Mouse (Mus musculus): ENCODE results near the gene Fhdc1. TPM values are rescaled to one million over a fixed set of nuclear protein-coding genes. Genes with fewer than 3 reads are reported as not detected.
A peak's percentile ranks its signal among the peaks of the same experiment; 100 is the strongest.

The Fhdc1 gene
- total and polyA plus RNA-seq, 2 experiments, result 0.09 to 0.18 TPM

DNA sequence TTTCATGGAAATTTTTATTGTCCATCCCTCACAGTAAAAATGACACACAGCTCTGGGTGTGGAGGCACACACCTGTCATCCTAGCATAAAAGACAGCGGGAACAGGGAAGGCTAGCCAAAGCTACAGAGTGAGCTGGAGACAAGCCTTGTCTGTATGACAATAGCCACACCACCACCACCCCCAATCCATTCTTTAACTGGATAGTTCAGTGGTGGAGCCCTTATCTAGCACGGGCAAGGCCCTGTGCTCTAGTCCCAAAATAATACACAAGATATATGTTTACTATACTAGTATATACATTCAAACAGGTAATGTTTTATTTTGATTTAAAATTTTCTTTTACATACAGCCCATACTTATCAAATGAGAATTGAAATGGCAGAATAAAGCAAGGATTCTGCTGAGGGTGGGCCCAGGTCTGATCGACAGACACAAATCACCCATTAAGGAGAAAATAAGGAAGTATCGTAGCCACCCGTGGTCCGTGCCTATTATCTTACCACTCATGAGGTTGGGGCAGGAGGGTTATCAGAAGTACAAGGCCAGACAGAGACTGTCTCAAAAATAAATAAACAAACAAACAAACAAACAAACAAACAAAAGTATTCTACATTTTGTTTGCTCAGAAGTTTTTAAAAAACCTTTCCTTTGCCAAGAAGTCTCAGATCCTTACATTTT lies 14.3 kb downstream of the Fhdc1 start:
- TF ChIP-seq CTCF (IDR thresholded peaks at IDR 0.05; ENCODE audit: low read depth, low read length) (no peak), POLR2A (IDR thresholded peaks at IDR 0.05; ENCODE audit: extremely low read depth, insufficient read depth, low read length) (no peak)
- Histone ChIP-seq H3K27ac (replicated peaks; ENCODE audit: insufficient read depth, low read depth, low read length) (no peak overlapping the region), H3K4me3 (ENCODE audit: insufficient read depth, low read depth, low read length) (no peak overlapping the region), H3K79me2 (ENCODE audit: control insufficient read depth, insufficient read depth, low read length) (no peaks in the 10 kb centered on the region), H3K4me1 (ENCODE audit: control insufficient read depth, insufficient read depth, low read length) (peaks cover 7% of the 10 kb centered on the region), H3K36me3 (ENCODE audit: control insufficient read depth, insufficient read depth, low read length) (no peaks in the 10 kb centered on the region), H3K9ac (ENCODE audit: low read depth, low read length) (no peak overlapping the region), H3K27me3 (ENCODE audit: control insufficient read depth, insufficient read depth, low read length) (no peaks in the 10 kb centered on the region)
- 86% methylated on average over 6 of the region's 6 CpGs for WGBS
- DNase-seq (ENCODE audit: extremely low read depth, low read depth, low spot score), result no peak

DNA sequence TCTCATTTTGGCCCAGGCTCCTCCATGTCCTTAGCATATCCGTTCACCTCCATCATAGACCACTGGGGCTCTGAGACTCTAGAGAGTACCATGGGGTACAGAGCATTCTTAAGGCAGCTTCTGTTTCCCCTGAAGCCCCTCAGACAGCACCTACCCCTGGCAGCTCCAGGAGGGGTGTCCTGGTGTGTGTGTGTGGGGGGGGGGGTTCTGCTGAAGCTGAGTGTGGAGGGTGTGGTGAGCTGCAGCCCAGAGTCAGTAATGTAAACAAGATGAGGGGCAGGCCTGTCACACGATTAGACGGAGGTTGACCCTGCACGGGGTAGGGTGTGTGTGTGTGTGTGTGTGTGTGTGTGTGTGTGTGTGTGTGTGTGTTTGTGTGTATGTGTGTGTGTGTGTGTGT lies 18.5 kb downstream of the Fhdc1 start:
- no peak for TF ChIP-seq CTCF (IDR thresholded peaks at IDR 0.05; ENCODE audit: low read depth, low read length)
- no peak for TF ChIP-seq POLR2A (IDR thresholded peaks at IDR 0.05; ENCODE audit: extremely low read depth, insufficient read depth, low read length)
- no peaks in the 10 kb centered on the region for H3K79me2 ChIP-seq (ENCODE audit: control insufficient read depth, insufficient read depth, low read length)
- no peak overlapping the region for H3K27ac ChIP-seq (replicated peaks; ENCODE audit: insufficient read depth, low read depth, low read length)
- no peaks in the 10 kb centered on the region for H3K36me3 ChIP-seq (ENCODE audit: control insufficient read depth, insufficient read depth, low read length)
- 76% methylated on average over 4 of the region's 4 CpGs for WGBS
- H3K9ac ChIP-seq (ENCODE audit: low read depth, low read length), result no peak overlapping the region
- H3K4me3 ChIP-seq (ENCODE audit: insufficient read depth, low read depth, low read length), result no peak overlapping the region
- H3K27me3 ChIP-seq (ENCODE audit: control insufficient read depth, insufficient read depth, low read length), result no peaks in the 10 kb centered on the region
- peaks cover 14% of the 10 kb centered on the region for H3K4me1 ChIP-seq (ENCODE audit: control insufficient read depth, insufficient read depth, low read length)
- DNase-seq (ENCODE audit: extremely low read depth, low read depth, low spot score), result no peak

DNA sequence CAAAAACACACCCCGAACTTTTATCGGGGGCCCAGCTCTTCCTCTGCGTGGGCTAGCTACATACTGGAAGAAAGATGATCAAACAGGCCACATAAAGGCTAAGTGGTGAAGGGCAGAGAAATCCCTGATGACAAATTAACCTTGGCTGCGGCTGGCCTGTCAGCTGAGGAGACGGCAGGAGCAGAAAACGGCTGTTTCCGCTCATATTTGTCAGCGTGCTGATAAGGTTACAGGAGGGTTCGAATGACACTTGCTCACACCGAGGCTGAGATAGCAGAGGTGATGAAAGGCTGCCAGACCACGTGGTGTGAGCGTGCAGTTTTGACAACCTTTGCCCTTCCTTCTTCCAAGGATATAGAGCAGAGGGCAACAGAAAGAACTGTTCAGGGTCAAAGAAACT lies 19.3 kb downstream of the Fhdc1 start:
- Histone ChIP-seq H3K27ac (replicated peaks; ENCODE audit: insufficient read depth, low read depth, low read length) (no peak overlapping the region), H3K4me3 (ENCODE audit: insufficient read depth, low read depth, low read length) (no peak overlapping the region), H3K4me1 (ENCODE audit: control insufficient read depth, insufficient read depth, low read length) (peaks cover 17% of the 10 kb centered on the region)

DNA sequence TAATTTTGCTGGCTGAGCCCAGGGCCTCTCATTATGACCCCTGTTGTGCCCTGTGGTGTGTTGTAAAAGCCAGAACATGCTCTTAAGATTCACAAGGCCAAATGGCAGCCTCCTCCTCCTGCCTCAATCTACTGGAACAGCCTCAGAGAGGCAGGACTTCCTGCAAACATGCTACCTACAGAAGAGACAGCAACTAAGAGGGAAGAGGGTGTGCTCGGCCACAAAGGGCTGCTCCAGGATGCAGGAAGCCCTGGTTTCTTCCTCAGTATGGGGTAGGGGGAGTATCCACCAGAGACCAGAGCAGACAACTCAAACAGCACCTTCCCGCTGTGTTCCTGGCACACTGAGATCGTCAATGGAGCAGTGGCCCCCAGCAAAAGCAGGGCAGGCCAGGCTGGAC lies 19.7 kb downstream of the Fhdc1 start:
- Histone ChIP-seq H3K79me2 (ENCODE audit: control insufficient read depth, insufficient read depth, low read length) (no peaks in the 10 kb centered on the region), H3K4me1 (ENCODE audit: control insufficient read depth, insufficient read depth, low read length) (peaks cover 18% of the 10 kb centered on the region), H3K27me3 (ENCODE audit: control insufficient read depth, insufficient read depth, low read length) (no peaks in the 10 kb centered on the region), H3K27ac (replicated peaks; ENCODE audit: insufficient read depth, low read depth, low read length) (no peak overlapping the region), H3K4me3 (ENCODE audit: insufficient read depth, low read depth, low read length) (no peak overlapping the region), H3K9ac (ENCODE audit: low read depth, low read length) (0 out of 2 replicates have a peak overlapping the region, but pooled peaks have one; percentile 12), H3K36me3 (ENCODE audit: control insufficient read depth, insufficient read depth, low read length) (no peaks in the 10 kb centered on the region)
- no peak for DNase-seq (ENCODE audit: extremely low read depth, low read depth, low spot score)
- TF ChIP-seq POLR2A (IDR thresholded peaks at IDR 0.05; ENCODE audit: extremely low read depth, insufficient read depth, low read length), result no peak
- no peak for TF ChIP-seq CTCF (IDR thresholded peaks at IDR 0.05; ENCODE audit: low read depth, low read length)
- 61% methylated on average over 3 of the region's 3 CpGs for WGBS

More for the DNA sequence above, 19.3 kb downstream of the Fhdc1 start:
- Histone ChIP-seq H3K79me2 (ENCODE audit: control insufficient read depth, insufficient read depth, low read length) (no peaks in the 10 kb centered on the region), H3K9ac (ENCODE audit: low read depth, low read length) (0 out of 2 replicates have a peak overlapping the region, but pooled peaks have one; percentile 12), H3K36me3 (ENCODE audit: control insufficient read depth, insufficient read depth, low read length) (no peaks in the 10 kb centered on the region), H3K27me3 (ENCODE audit: control insufficient read depth, insufficient read depth, low read length) (no peaks in the 10 kb centered on the region)
- peak; percentile 88 for DNase-seq (ENCODE audit: extremely low read depth, low read depth, low spot score)
- 6% methylated on average over 12 of the region's 12 CpGs for WGBS
- TF ChIP-seq POLR2A (IDR thresholded peaks at IDR 0.05; ENCODE audit: extremely low read depth, insufficient read depth, low read length), result no peak

DNA sequence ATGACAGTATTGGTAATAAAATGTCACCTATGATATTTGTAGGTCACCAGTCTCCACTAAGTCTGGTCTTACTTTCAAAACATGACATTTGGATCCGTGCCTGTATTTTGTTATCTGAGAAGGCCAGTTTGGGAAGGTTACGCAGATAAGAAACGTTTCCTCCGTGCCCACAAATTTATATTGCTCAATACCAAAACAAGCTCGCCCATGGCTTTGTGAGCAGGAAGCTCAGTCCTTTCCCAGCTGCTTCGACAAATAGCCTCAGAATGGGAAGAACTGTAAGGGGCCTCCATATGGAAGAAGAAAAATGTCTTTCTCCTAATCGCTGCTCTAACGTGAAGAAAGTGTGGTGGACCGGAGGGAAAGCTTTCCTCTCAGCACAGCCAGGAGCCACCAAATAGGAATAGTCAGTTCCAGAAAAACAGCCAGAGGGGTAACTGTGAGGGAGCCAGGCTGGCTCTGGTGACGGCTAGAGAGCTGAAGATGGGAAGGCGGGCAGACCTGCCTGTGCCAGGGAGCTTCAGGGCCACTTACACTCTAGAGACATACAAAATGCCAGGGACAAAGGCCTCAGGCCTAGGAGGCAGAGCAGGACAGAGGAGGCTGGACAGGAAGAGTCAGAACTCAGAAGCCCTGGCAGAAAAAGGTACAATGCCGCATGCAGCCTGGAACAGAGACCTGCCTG lies 24.4 kb downstream of the Fhdc1 start:
- WGBS, result 27% methylated on average over 12 of the region's 12 CpGs
- no peaks in the 10 kb centered on the region for H3K27me3 ChIP-seq (ENCODE audit: control insufficient read depth, insufficient read depth, low read length)
- no peak overlapping the region for H3K9ac ChIP-seq (ENCODE audit: low read depth, low read length)
- H3K27ac ChIP-seq (replicated peaks; ENCODE audit: insufficient read depth, low read depth, low read length), result peak overlapping the region; percentile 36
- H3K36me3 ChIP-seq (ENCODE audit: control insufficient read depth, insufficient read depth, low read length), result no peaks in the 10 kb centered on the region
- no peaks in the 10 kb centered on the region for H3K79me2 ChIP-seq (ENCODE audit: control insufficient read depth, insufficient read depth, low read length)
- peak; percentile 97 for DNase-seq (ENCODE audit: extremely low read depth, low read depth, low spot score)
- no peak overlapping the region for H3K4me3 ChIP-seq (ENCODE audit: insufficient read depth, low read depth, low read length)
- no peak for TF ChIP-seq CTCF (IDR thresholded peaks at IDR 0.05; ENCODE audit: low read depth, low read length)
- TF ChIP-seq POLR2A (IDR thresholded peaks at IDR 0.05; ENCODE audit: extremely low read depth, insufficient read depth, low read length), result no peak
- H3K4me1 ChIP-seq (ENCODE audit: control insufficient read depth, insufficient read depth, low read length), result peaks cover 10% of the 10 kb centered on the region

DNA sequence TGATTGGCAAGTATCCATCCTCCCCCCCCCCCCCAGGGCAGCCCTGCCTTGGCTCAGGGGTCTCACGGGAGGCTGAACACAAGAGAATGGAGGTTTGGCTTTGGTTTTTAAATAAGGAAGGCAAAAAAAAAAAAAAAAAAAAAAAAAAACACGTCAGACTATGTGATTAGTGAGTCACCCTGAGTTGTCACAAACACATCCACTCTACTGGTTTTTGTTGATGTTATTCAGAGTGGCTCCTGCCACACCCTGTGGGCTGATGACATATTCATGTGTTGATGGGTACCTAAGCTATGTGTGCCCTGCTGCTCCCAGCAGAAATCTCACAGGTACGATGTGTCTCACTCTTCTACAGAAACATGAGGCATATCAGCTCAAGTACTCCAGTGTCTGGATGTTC lies 29.6 kb downstream of the Fhdc1 start:
- TF ChIP-seq POLR2A (IDR thresholded peaks at IDR 0.05; ENCODE audit: extremely low read depth, insufficient read depth, low read length) (no peak), CTCF (IDR thresholded peaks at IDR 0.05; ENCODE audit: low read depth, low read length) (no peak)
- Histone ChIP-seq H3K4me1 (ENCODE audit: control insufficient read depth, insufficient read depth, low read length) (no peaks in the 10 kb centered on the region), H3K79me2 (ENCODE audit: control insufficient read depth, insufficient read depth, low read length) (no peaks in the 10 kb centered on the region), H3K36me3 (ENCODE audit: control insufficient read depth, insufficient read depth, low read length) (no peaks in the 10 kb centered on the region), H3K27ac (replicated peaks; ENCODE audit: insufficient read depth, low read depth, low read length) (no peak overlapping the region), H3K27me3 (ENCODE audit: control insufficient read depth, insufficient read depth, low read length) (no peaks in the 10 kb centered on the region), H3K9ac (ENCODE audit: low read depth, low read length) (no peak overlapping the region), H3K4me3 (ENCODE audit: insufficient read depth, low read depth, low read length) (no peak overlapping the region)
- WGBS, result 82% methylated on average over 3 of the region's 3 CpGs
- no peak for DNase-seq (ENCODE audit: extremely low read depth, low read depth, low spot score)

Data from liver, adult 2 months (tissue).